Mouse (Mus musculus) heart, embryonic 15.5 days (tissue): ENCODE data around the gene Ntrk3. TPM values are rescaled to one million over a fixed set of nuclear protein-coding genes. Genes with fewer than 3 reads are reported as not detected.

Experiments
- ATAC-seq: fragments of 200-750 bp; cut with Nextera tagmentation; replicated peaks from 2 replicates; pipeline ENCODE4 v1.8.0; 2017; ENCODE audit warnings: low read depth, moderate TSS enrichment; ENCODE audit not compliant: insufficient number of reproducible peaks, insufficient read depth, low FRiP score
- H3K27ac ChIP-seq: fragments of 300-500 bp; sonication (generic); 2 replicates; pipeline ENCODE4 v1.5.1; 2015; ENCODE audit warnings: mild to moderate bottlenecking, inconsistent platforms
- H3K27me3 ChIP-seq: fragments of 300-500 bp; sonication (generic); 2 replicates; pipeline ENCODE4 v1.6.1; 2015; ENCODE audit warnings: inconsistent platforms
- H3K36me3 ChIP-seq: fragments of 300-500 bp; sonication (generic); 2 replicates; pipeline ENCODE4 v1.6.1; 2015; ENCODE audit warnings: mild to moderate bottlenecking, inconsistent platforms
- H3K4me1 ChIP-seq: fragments of 300-500 bp; sonication (generic); replicated peaks from 2 replicates; pipeline ENCODE4 v1.6.1; 2015; ENCODE audit warnings: inconsistent platforms
- H3K4me2 ChIP-seq: fragments of 300-500 bp; sonication (generic); 2 replicates; pipeline ENCODE4 v1.6.1; 2015; ENCODE audit warnings: inconsistent platforms, mild to moderate bottlenecking, moderate library complexity
- H3K4me3 ChIP-seq: fragments of 300-500 bp; sonication (generic); 2 replicates; pipeline ENCODE4 v1.5.1; 2015; ENCODE audit warnings: mild to moderate bottlenecking, inconsistent platforms
- H3K9ac ChIP-seq: fragments of 300-500 bp; sonication (generic); 2 replicates; pipeline ENCODE4 v1.6.1; 2015; ENCODE audit warnings: mild to moderate bottlenecking, inconsistent platforms
- H3K9me3 ChIP-seq: fragments of 300-500 bp; sonication (generic); replicated peaks from 2 replicates; pipeline ENCODE4 v1.6.1; 2016; ENCODE audit warnings: inconsistent platforms
- WGBS: fragments of 180-500 bp; shearing (Covaris S2); methylation state at CpG from one replicate; pipeline ENCODE4 v1.1.7; 2015; ENCODE audit warnings: mixed read lengths; 5-methylcytosine and 5-hydroxymethylcytosine counted together
- polyA plus RNA-seq: library from polyadenylated mRNA; unstranded; fragments of >200 nt; fragmentation: Nextera tagmentation; extraction: Ambion mirVana; gene quantifications from 2 replicates; pipeline ENCODE4 v1.2.1, GENCODE M21; 2015

Ntrk3 gene
- polyA plus RNA-seq, 1 experiment from 2014 or later = 1.6 TPM

DNA sequence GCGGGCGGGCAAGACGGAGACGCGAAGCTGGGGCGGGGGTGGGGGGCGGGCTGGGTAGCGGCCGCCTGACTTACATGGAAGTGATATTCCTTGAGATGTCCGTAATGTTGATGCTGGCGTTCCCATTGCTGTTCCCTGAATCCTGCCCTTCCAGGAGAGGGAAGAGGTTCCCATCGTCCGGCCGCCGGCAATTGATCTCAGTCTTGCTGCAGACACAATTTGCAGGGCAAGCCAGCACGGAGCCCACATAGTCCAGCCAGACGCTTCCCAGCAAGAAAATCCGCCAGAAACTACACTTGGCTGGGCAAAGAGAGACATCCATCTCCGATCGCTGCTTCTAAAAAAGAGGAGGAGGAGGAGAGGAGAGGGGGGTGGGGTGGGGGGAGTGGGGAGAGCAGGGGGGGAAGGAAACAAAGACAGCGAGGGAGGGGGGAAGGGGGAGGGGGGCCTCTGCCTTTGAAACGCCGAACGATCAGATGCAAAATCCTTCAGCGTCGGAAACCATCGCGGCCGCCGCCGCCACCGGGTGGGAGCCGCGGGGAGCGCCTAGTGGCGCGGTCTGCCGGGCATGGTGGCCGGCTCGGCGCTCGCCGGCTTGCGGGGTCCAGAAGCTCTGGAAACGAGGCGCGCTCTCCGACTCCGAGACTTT, 160.2 kb downstream of the Ntrk3 start:
- WGBS = under 1% methylated on average over 48 of the region's 49 CpGs
- Histone ChIP-seq H3K4me3 (peak overlapping the region; percentile 57), H3K4me2 (peak overlapping the region; percentile 92), H3K9ac (peak overlapping the region; percentile 29; the same call in 1 of the 2 replicates), H3K4me1 (peaks cover 22% of the 10 kb centered on the region), H3K27ac (no peak overlapping the region), H3K9me3 (no peaks in the 10 kb centered on the region), H3K36me3 (no peaks in the 10 kb centered on the region), H3K27me3 (peaks cover 85% of the 10 kb centered on the region)
- no peak for ATAC-seq

DNA sequence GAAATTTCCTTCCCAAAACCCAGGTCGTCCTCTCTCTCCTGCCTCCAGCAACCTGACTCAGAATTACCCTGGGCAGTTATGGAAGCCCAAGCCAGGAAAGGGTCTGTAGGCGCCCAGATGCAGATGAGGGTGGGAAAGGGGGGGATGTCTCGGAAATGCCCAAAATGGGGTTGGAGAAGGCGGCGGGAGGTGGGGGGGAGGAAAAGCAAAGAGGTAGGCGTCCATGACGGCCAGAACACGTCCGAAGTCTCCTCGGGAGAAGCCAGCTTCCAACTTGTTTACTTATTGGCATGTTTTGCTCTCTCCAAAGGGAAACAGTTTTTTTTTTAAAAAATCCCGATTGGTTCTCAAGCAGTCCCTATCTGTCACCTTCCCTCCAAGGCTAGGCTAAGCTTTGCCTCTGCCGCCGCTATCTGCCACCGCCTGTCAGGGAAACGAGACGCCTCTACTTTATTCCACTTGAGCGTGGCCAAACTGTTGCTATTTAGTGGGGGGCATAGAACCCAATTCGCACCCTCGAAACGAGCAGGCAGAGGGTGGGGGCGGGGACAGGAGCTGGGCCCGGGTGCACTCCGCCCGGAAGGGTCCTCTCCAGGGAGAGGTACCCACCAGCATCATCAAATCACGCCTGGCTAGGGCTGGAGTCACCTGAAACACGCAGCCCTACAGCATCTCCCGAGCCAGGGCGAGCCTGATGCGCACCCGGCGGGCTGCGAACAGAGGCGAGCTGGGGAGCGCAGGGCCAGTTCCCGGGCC, 160.9 kb downstream of the Ntrk3 start:
- H3K27ac ChIP-seq = no peak overlapping the region
- H3K36me3 ChIP-seq = no peaks in the 10 kb centered on the region
- peaks cover 22% of the 10 kb centered on the region for H3K4me1 ChIP-seq
- H3K9ac ChIP-seq = no peak overlapping the region
- ATAC-seq = no peak
- H3K4me3 ChIP-seq = peak overlapping the region; percentile 57
- H3K27me3 ChIP-seq = peaks cover 78% of the 10 kb centered on the region
- WGBS = 2% methylated on average over 35 of the region's 35 CpGs
- H3K4me2 ChIP-seq = peak overlapping the region; percentile 92
- no peaks in the 10 kb centered on the region for H3K9me3 ChIP-seq

DNA sequence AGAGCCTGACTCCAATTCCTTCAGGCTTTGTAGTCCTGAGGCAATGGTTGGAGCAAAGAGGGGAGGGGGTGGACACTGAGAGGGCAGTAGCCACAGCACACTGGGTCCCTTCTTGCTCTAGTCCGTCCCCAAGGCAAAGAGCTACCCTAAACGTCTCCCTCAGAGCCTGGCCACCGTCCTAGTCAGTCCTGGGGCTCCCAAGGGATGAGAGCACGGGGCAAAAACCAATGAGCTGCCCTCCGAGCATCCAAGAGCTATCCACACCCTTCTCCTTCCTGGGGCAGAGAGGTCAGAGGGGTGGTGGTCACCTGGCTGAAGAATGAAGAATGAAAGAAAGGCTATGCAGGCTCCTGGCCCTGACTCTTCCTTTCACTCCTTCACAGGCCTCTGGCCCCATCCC, 161.6 kb downstream of the Ntrk3 start:
- WGBS = 20% methylated on average over 5 of the region's 5 CpGs
- no peak for ATAC-seq
- H3K36me3 ChIP-seq = no peaks in the 10 kb centered on the region
- H3K27ac ChIP-seq = no peak overlapping the region
- peaks cover 22% of the 10 kb centered on the region for H3K4me1 ChIP-seq
- H3K27me3 ChIP-seq = peaks cover 75% of the 10 kb centered on the region
- H3K4me3 ChIP-seq = peak overlapping the region; percentile 57
- no peak overlapping the region for H3K9ac ChIP-seq
- H3K4me2 ChIP-seq = peak overlapping the region; percentile 92
- no peaks in the 10 kb centered on the region for H3K9me3 ChIP-seq

DNA sequence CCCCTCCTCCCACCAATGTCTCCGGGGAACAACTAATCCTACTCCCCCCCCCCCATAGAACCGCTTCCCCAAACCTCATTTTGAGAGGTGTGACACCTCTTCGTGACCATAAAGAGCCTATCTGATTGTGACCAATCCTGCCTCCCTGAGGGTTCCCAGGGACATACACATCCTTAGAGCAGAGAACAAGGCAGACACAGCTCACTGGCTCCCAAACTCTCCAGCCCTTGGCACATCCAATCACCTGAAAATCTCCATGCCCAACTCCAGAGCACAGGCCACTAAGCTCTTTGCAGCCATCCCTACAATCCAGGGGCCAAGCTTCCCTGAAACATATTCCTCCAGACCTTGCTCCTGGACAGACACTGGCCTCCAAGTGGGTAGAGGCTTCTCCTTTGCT, 162.3 kb downstream of the Ntrk3 start:
- no peaks in the 10 kb centered on the region for H3K36me3 ChIP-seq
- 13% methylated on average over 3 of the region's 3 CpGs for WGBS
- H3K9me3 ChIP-seq = no peaks in the 10 kb centered on the region
- H3K4me2 ChIP-seq = peak overlapping the region; percentile 92; the same call in 1 of the 2 replicates
- peaks cover 22% of the 10 kb centered on the region for H3K4me1 ChIP-seq
- no peak for ATAC-seq
- H3K27ac ChIP-seq = no peak overlapping the region
- peaks cover 69% of the 10 kb centered on the region for H3K27me3 ChIP-seq
- no peak overlapping the region for H3K9ac ChIP-seq
- H3K4me3 ChIP-seq = no peak overlapping the region

DNA sequence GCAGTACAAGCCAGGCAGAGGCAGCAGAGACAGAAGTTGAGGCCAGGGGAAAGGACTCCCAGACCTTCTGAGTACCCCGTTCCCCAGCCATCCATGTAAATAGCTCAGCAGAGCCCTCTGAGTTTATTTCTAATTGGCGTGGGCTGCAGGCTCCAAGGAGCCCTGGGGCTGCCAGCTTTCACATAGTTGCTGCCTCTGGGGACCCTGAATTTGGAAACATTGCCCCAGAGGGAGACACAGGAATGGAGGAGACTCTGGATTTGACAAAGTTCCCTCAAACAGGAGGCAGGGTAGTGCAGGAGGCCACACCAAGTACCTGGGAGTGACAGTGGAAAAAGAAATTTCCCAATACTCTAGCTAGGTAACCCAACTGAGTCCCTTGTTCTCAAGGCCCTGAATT, 166.6 kb downstream of the Ntrk3 start:
- Histone ChIP-seq H3K4me2 (no peak overlapping the region), H3K27me3 (peaks cover 47% of the 10 kb centered on the region)

DNA sequence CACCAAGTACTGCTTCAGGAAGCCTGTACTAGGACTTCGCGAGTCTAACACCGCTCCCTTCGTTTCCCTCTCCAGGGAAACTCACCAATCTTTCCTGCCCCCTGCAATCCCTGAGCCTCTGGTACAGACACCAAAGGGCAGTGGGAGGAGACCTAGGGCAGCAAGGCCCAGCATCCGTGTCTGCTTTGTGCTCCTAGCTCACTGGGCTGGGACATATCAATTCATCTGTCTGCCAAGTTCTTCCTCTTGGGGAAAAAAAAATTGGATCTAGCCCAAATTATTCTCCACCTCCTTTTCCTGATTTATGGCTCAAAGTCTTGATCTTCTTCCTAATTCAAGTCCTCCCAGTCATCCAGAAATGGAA, 168.6 kb downstream of the Ntrk3 start:
- no peak overlapping the region for H3K9ac ChIP-seq
- peaks cover 6% of the 10 kb centered on the region; the same call in 1 of the 2 replicates for H3K4me1 ChIP-seq
- H3K36me3 ChIP-seq = no peaks in the 10 kb centered on the region
- no peak for ATAC-seq
- 6% methylated on average over 5 of the region's 5 CpGs for WGBS
- H3K27me3 ChIP-seq = peaks cover 28% of the 10 kb centered on the region
- no peaks in the 10 kb centered on the region for H3K9me3 ChIP-seq
- no peak overlapping the region for H3K4me3 ChIP-seq
- H3K27ac ChIP-seq = no peak overlapping the region
- H3K4me2 ChIP-seq = peak overlapping the region; percentile 50

More for the DNA sequence above, 166.6 kb downstream of the Ntrk3 start:
- 61% methylated on average over 2 of the region's 2 CpGs for WGBS
- no peak overlapping the region for H3K9ac ChIP-seq
- H3K4me3 ChIP-seq = no peak overlapping the region
- peaks cover 6% of the 10 kb centered on the region; the same call in 1 of the 2 replicates for H3K4me1 ChIP-seq
- ATAC-seq = no peak
- no peak overlapping the region for H3K27ac ChIP-seq
- no peaks in the 10 kb centered on the region for H3K9me3 ChIP-seq
- H3K36me3 ChIP-seq = no peaks in the 10 kb centered on the region

DNA sequence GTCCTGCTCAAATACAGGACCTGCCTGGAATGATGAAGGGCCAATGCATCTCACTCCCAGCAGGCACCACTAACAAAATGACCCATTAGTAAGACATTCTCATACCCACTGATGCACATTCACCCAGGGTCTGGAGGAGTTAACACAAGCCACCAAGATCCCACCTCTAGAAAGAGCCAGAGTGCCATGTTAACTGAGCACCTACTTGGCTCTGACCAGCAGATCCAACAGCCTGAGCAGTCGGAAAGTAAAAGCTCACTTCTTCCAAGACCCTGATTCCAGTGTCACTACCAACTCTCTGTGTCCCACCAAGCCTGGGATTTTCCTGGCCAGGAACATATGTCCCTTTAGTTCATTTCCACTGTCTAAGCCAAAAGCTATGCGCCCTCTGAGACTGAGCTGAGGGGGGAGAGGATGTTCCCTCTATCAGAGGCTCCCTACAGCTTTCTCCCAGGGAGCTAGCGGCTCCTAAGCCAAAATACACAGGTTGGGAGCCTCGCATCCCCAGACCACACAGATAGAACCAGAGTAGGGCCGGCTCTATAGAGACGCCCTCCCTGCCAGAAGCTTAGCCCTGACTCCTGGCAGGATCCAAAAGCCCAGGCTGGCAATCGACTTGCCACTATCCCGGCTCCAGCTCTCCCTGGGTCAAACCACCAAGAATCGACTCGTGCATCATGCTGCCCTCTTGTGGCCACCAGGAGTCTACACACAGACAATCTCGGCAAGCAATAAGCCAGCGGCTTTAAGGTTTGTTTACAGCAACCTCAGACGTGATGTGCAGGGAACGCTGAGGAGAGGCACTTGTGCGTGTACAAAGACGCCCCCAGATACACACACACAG, 169.2 kb downstream of the Ntrk3 start:
- 12% methylated on average over 16 of the region's 16 CpGs for WGBS

DNA sequence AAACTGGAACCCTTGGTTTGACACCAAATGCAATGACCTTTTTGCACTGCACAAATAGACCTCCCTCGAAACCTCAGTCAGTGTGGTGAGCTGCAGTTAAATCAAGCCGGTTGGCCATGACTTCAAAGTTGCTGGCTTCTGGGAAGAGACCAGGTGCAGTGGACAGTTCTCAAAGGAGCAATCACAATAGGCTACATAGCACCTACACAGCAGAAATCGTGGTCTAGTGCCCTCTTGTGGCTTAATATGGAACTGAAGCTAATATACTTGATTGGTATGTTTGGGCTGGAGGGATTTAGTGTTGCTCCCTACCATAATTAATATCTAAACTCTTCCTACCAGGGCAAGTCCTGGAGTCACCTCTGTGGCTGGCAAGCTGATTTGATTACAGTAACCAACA, 171.2 kb downstream of the Ntrk3 start:
- WGBS = 44% methylated on average over 3 of the region's 3 CpGs
- H3K9ac ChIP-seq = no peak overlapping the region
- no peak for ATAC-seq
- no peak overlapping the region for H3K27ac ChIP-seq
- H3K36me3 ChIP-seq = no peaks in the 10 kb centered on the region
- H3K27me3 ChIP-seq = peaks cover 22% of the 10 kb centered on the region
- no peak overlapping the region for H3K4me3 ChIP-seq
- no peak overlapping the region for H3K4me2 ChIP-seq
- peaks cover 6% of the 10 kb centered on the region; the same call in 1 of the 2 replicates for H3K4me1 ChIP-seq
- H3K9me3 ChIP-seq = no peaks in the 10 kb centered on the region

More for the DNA sequence above, 169.2 kb downstream of the Ntrk3 start:
- Histone ChIP-seq H3K27me3 (peaks cover 25% of the 10 kb centered on the region), H3K9ac (no peak overlapping the region), H3K4me1 (peaks cover 6% of the 10 kb centered on the region; the same call in 1 of the 2 replicates), H3K27ac (no peak overlapping the region), H3K4me3 (no peak overlapping the region), H3K4me2 (peak overlapping the region; percentile 50), H3K36me3 (no peaks in the 10 kb centered on the region), H3K9me3 (no peaks in the 10 kb centered on the region)
- ATAC-seq = no peak

DNA sequence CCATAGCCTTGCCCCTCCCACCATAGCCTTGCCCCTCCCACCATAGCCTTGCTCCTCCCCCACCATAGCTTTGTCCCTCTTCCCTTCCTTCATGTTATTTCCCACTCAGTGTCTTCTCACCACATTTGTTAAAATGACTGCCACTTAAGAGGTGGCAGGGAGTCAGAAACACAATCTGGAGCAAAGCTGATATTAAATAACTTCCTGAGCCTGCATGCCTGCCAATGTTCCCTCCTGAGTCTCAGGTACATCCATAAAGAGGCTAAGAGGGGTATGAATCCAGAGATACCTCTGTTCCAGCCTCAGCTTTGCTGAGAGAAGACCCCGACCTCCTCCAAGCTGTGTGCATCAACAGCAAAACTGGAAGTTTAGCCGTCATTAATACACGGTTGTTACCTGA, 172.4 kb downstream of the Ntrk3 start:
- Histone ChIP-seq H3K36me3 (no peaks in the 10 kb centered on the region), H3K4me3 (no peak overlapping the region), H3K27ac (no peak overlapping the region), H3K9ac (no peak overlapping the region), H3K4me1 (peaks cover 6% of the 10 kb centered on the region; the same call in 1 of the 2 replicates), H3K9me3 (no peaks in the 10 kb centered on the region), H3K4me2 (no peak overlapping the region), H3K27me3 (peaks cover 21% of the 10 kb centered on the region)
- 89% methylated on average over 3 of the region's 3 CpGs for WGBS
- no peak for ATAC-seq

DNA sequence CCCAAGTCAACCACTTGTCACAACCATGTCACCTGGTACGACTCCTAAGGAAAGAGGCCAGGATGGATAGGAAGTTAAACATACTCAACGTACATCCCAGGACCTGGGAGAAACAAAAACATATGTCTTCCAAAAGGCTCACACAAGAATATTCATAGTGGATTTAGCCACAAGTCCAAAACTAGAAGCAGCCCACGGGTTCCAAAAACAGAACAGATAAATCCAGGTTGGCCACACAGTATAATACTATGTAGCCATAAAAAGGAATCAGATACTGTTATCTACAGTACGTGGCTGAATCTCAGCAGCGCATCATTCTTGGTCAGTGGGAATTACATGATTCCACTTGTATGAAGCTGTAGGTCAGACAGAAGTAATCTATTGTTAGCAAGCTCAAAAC, 179.3 kb downstream of the Ntrk3 start:
- Histone ChIP-seq H3K9ac (no peak overlapping the region), H3K27ac (no peak overlapping the region), H3K4me3 (no peak overlapping the region), H3K36me3 (no peaks in the 10 kb centered on the region), H3K9me3 (no peaks in the 10 kb centered on the region), H3K4me2 (no peak overlapping the region), H3K27me3 (no peaks in the 10 kb centered on the region), H3K4me1 (no peaks in the 10 kb centered on the region)
- WGBS = 67% methylated on average over 5 of the region's 5 CpGs
- no peak for ATAC-seq

DNA sequence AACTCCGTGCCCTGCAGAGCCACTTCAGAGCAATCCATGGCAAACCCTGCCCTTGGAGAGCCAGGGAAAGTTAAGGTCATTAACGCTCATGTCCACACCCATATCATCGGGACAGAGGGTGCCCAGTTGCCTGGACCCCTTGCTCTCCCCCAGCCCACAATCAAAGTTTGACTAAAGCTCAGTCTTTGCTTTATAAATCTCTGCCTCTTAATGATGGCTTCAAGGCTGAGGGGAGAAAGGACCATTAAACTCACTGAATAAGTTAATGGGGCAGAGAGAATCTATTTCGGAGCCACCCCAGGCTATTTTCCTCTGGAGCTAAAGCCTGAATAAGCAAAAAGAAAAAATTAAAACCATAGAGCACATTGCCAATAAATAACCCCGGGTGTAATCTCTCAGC, 182.3 kb downstream of the Ntrk3 start:
- Histone ChIP-seq H3K9me3 (no peaks in the 10 kb centered on the region), H3K9ac (no peak overlapping the region), H3K4me3 (no peak overlapping the region), H3K27me3 (no peaks in the 10 kb centered on the region), H3K4me1 (no peaks in the 10 kb centered on the region), H3K36me3 (no peaks in the 10 kb centered on the region), H3K27ac (no peak overlapping the region), H3K4me2 (no peak overlapping the region)
- 72% methylated on average over 5 of the region's 5 CpGs for WGBS
- ATAC-seq = no peak
